Mouse (Mus musculus) adrenal gland, adult 10 weeks (tissue): ENCODE measurements around the gene Sfn. TPM values are rescaled to one million over a fixed set of nuclear protein-coding genes. Genes with fewer than 3 reads are reported as not detected.

Experiments
- polyA plus RNA-seq: library from polyadenylated mRNA; stranded (reverse); fragments of 350-450 nt; fragmentation: Illumina TruSeq; extraction: RNeasy Lipid Tissue Mini Kit (QIAGEN cat#74804); gene quantifications from one replicate; pipeline ENCODE4 v1.2.3, GENCODE M21; 2014; ENCODE audit warnings: low read depth, low replicate concordance

The Sfn gene
- not detected for polyA plus RNA-seq

GRCm38 (mm10) chr4:133601721-133602218 lies at the start of gene Sfn:
Gene Sfn, minus strand, starts transcription at chr4:133602168.

DNA sequence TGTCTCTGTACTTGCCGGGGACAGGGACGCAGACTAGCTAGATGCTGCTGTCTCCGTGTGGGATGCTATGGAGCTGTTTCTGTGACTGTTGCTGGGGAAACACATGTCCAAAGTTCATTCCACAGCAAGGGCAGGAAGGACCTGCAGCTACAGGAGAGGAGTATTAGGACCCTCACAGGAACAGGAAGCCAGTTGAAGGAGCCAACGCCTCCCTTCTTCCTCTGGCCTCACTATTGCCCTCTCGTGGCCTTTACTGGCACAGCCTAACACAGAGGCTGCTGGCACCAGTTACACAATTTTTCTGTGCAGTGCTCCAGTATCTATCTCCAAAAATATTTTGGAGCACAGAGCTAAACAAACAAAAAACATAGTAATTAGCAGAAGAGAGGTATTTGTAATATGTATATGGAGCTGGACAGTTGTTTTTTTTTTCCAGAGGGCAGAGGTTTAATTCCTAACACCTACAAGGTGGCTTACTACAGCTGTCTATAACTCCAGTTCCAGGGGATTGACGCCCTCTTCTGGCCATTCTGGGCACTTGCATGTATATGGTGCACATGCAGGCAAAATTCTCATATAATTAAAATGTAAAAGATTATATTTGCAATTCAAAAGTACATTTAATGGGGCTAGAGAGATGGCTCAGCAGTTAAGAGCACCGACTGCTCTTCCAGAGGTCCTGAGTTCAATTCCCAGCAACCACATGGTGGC lies 48.2 kb upstream of the Sfn start, which contains the start of gene Zdhhc18:
TSS of gene Zdhhc18 (minus strand) at position 166 of the 711 bp plus-strand sequence.

DNA sequence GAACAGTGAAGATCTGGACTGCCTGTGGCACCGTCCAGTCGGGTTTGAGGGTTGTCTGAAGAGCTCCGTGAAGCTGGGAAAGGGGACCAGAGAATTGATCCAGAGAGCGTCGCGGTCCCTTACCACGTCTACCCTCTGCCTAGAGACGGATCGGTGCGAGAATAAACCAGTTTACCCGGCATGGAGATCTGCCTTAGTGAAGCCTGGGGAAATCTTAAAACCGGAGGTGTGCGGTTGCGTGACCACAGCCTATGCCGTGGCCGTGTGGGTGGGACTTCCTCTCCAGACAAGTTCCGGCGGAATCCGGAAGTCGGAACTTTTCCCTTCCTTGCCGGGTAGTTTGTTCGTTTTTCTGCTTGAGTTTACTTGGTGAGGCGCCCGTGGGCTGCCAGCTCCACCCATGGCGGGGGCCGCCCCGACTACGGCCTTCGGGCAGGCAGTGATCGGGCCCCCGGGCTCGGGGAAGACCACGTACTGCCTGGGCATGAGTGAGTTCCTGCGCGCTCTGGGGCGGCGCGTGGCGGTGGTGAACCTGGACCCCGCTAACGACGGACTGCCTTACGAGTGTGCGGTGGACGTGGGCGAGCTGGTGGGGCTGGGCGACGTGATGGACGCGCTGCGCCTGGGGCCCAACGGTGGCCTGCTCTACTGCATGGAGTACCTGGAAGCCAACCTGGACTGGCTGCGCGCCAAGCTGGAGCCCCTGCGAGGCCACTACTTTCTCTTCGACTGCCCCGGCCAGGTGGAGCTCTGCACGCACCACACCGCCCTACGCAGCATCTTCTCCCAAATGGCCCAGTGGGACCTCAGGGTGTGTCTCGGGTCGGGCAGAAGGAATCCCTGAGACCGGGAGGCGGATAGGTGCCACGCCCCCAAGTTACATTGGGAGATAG lies 17.7 kb downstream of the Sfn start, which contains the start of gene Gpn2:
TSS of gene Gpn2 (plus strand) at position 304 of the 893 bp plus-strand sequence.

DNA sequence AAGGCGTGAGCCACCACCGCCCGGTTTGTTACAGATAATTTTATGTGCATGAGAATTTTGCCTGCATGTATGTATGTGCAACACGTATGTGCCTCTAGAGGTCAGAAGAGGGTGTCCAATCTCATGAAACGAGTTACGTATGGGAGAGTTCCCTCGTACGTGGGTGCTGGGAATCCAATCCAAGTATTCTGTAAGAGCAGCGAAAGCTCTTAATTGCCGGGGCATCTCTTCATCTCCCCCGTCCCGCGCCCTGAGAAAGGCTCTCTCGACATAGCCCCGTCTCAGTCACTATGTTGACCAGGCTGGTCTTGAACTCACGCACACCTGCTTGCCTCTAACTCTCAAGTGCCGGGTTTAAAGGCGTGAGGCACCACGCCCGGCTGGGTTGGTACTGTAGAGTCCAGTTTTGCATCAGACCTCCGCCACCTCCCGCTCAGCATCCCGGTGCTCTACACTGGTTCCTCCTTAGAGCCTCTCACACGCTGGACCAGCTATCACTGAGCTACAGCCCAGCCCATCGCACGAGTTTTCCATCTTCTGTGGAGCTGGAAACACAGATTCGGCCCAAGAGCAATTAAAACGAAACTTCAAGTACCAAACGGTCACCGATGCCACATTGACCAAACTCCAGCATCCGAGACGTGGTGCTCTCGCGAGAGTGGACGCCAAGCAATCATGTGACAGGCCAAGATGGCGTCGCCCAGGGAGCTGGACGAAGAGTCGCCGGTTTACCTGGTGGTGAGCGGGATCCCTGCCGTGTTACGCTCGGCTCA lies 27.7 kb downstream of the Sfn start, which contains the start of gene Gpatch3:
TSS of gene Gpatch3 (plus strand) at position 676 of the 773 bp plus-strand sequence.

GRCm38 (mm10) chr4:133552768-133553447 lies 49.1 kb downstream of the Sfn start, which contains the start of gene Nr0b2:
Gene Nr0b2, plus strand, starts transcription at chr4:133553376.

Other genes starting within 250 kb of the Sfn start
- gene Wdtc1, start 248.7 kb downstream of the Sfn start, polyA plus RNA-seq, result 2.6 TPM
- gene Slc9a1, start 232.5 kb downstream of the Sfn start, polyA plus RNA-seq, result 3.6 TPM
- not detected for gene Tent5b, start 122.0 kb downstream of the Sfn start, polyA plus RNA-seq
- 0.52 TPM for gene Trnp1, start 103.6 kb downstream of the Sfn start, polyA plus RNA-seq
- gene Kdf1, start 83.2 kb downstream of the Sfn start, polyA plus RNA-seq, result not detected
- 46.4 TPM for gene Nudc, start 56.2 kb downstream of the Sfn start, polyA plus RNA-seq
- gene Nr0b2, start 48.8 kb downstream of the Sfn start, polyA plus RNA-seq, result 0.52 TPM
- gene Gpatch3, start 27.4 kb downstream of the Sfn start, polyA plus RNA-seq, result not detected
- 0.47 TPM for gene Gpn2, start 17.8 kb downstream of the Sfn start, polyA plus RNA-seq
- gene Zdhhc18, start 48.0 kb upstream of the Sfn start, polyA plus RNA-seq, result 2.0 TPM
- 4.7 TPM for gene Pigv, start 70.5 kb upstream of the Sfn start, polyA plus RNA-seq
- 18.5 TPM for gene Arid1a, start 154.6 kb upstream of the Sfn start, polyA plus RNA-seq